Mouse (Mus musculus): ENCODE results near the gene Polr2b. TPM values are rescaled to one million over a fixed set of nuclear protein-coding genes. Genes with fewer than 3 reads are reported as not detected.

Polr2b gene
- polyA plus RNA-seq, 1 experiment, result 24.3 TPM

GRCm38 (mm10) chr5:77393990-77394618 lies 84.2 kb downstream of the Polr2b start:
- Histone ChIP-seq H3K4me3 (ENCODE audit: insufficient read depth, poor library complexity, severe bottlenecking) (no peak overlapping the region), H3K36me3 (ENCODE audit: control insufficient read depth, insufficient read depth) (peaks cover 39% of the 10 kb centered on the region), H3K27me3 (ENCODE audit: control insufficient read depth, insufficient read depth, insufficient read length) (no peaks in the 10 kb centered on the region), H3ac (ENCODE audit: control insufficient read depth, insufficient read length, low read depth) (no peak overlapping the region), H3K79me2 (ENCODE audit: control insufficient read depth, insufficient read depth) (peaks cover 59% of the 10 kb centered on the region), H3K79me3 (ENCODE audit: low read depth) (peaks cover 15% of the 10 kb centered on the region)
- no peak for TF ChIP-seq MYOD1 (IDR thresholded peaks at IDR 0.05; ENCODE audit: control insufficient read depth, insufficient read length, low read depth)
- TF ChIP-seq MYOG (IDR thresholded peaks at IDR 0.05; ENCODE audit: control insufficient read depth, extremely low read depth, insufficient read length), result no peak

- peaks cover 33% of the 10 kb centered on the region for H3K36me3 ChIP-seq (ENCODE audit: control insufficient read depth, insufficient read depth)
- no peak overlapping the region for H3ac ChIP-seq (ENCODE audit: control insufficient read depth, insufficient read length, low read depth)
- H3K4me3 ChIP-seq (ENCODE audit: insufficient read depth, poor library complexity, severe bottlenecking), result no peak overlapping the region
- no peak for TF ChIP-seq USF1 (IDR thresholded peaks at IDR 0.05; ENCODE audit: low read depth)
- no peak for TF ChIP-seq CEBPB (IDR thresholded peaks at IDR 0.05; ENCODE audit: low read depth)
- TF ChIP-seq FOSL1 (IDR thresholded peaks at IDR 0.05; ENCODE audit: insufficient read depth, low read length, poor library complexity, severe bottlenecking), result no peak
- TF ChIP-seq MYOD1 (IDR thresholded peaks at IDR 0.05; ENCODE audit: control insufficient read depth, insufficient read length, low read depth), result no peak
- TF ChIP-seq MAX (IDR thresholded peaks at IDR 0.05), result no peak
- TF ChIP-seq CTCF (IDR thresholded peaks at IDR 0.05; ENCODE audit: control insufficient read depth, insufficient read depth, insufficient read length), result no peak
- no peak for TF ChIP-seq MYOG (IDR thresholded peaks at IDR 0.05; ENCODE audit: control insufficient read depth, extremely low read depth, insufficient read length)
- H3K79me2 ChIP-seq (ENCODE audit: control insufficient read depth, insufficient read depth), result peaks cover 85% of the 10 kb centered on the region
- H3K27me3 ChIP-seq (ENCODE audit: control insufficient read depth, insufficient read depth, insufficient read length), result no peaks in the 10 kb centered on the region
- H3K79me3 ChIP-seq (ENCODE audit: low read depth), result peaks cover 24% of the 10 kb centered on the region
Measured at GRCm38 (mm10) chr5:77398285-77399057, 88.5 kb downstream of the Polr2b start.

Small RNA genes lying within 50 kb of the gene (microRNA-seq; reads per million reads assigned to microRNA genes)
- gene Mir5098 (ENCODE audit: borderline microRNAs expressed), result not detected

Other genes with a start within 250 kb of the Polr2b start
- gene Hopx, start 195.0 kb upstream of the Polr2b start, polyA plus RNA-seq (2012; fragmentation: generic; extraction: Trizol), result 0.15 TPM
- not detected for gene Spink2, start 98.7 kb upstream of the Polr2b start, polyA plus RNA-seq (2012; fragmentation: generic; extraction: Trizol)
- 7.1 TPM for gene Rest, start 44.7 kb upstream of the Polr2b start, polyA plus RNA-seq (2012; fragmentation: generic; extraction: Trizol)
- gene Noa1, start 63 bp upstream of the Polr2b start, polyA plus RNA-seq (2012; fragmentation: generic; extraction: Trizol), result 33.4 TPM
- 402 TPM for gene Igfbp7, start 97.9 kb downstream of the Polr2b start, polyA plus RNA-seq (2012; fragmentation: generic; extraction: Trizol)